Mouse (Mus musculus): ENCODE measurements at regions not wholly inside any gene's neighbourhood (a gene's known extent, or its start where the extent isn't known, plus 50 kb on each side); places are given as distances from the start of the nearest gene placed in this dataset.

DNA sequence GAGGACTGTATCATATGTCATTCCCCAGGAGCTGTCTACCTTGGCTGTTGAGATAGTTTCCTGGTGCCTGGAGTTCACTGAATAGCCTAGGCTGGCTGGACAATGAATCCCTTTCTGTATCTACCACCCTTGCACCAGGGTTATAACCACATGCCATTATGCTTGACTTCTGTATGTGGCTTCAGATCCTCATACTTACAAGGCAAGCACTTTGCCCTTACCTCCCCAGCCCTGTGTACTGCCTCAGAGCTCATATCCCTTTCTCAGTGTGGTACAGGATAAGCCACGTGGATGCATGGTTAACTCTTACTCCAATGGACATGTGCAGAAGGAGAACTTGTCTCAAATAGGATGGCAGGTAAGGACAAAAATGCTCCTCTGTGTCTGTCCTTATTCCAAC is 291.3 kb upstream of the Klf4 start:
- DNase-seq (ENCODE audit: low spot score in 2 of 2): no peak

DNA sequence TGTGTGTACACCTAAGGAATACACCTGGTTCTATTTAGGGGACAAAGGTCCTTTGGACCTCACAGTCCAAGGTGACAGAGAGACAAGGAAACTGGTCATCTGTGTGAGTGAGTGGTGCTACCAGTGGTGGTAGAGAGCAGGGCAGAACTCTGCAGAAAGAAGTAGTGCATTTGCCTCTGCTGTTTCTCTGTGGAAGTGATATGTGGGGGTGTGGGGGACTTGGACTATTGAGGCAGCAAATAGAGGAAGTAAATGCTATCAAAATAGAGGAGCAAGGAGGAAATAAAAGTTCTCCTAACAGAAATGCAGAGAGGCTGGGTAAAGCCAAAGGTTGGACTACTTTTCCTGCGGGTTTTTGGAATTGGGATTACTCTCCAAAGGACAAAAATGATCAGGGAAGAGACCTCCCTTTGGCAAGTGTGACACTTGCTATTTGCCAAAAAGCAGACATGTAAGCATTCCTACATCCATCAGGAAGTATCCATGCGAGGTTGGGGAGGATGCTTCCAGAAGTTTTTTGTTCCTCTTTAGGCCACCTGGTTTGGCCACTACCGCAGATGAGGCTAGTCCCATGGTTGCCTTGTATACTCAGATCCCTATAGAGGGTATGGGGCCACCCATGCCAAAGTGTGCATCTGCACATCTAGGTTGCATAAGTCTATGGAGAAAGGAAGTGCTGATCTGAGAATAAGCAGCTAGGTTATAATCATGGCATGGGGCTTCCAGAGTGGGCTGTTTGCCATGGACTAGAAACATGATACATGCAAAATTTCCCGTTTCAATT is 285.0 kb upstream of the Klf4 start:
- no peak for DNase-seq (ENCODE audit: low spot score in 2 of 2)

DNA sequence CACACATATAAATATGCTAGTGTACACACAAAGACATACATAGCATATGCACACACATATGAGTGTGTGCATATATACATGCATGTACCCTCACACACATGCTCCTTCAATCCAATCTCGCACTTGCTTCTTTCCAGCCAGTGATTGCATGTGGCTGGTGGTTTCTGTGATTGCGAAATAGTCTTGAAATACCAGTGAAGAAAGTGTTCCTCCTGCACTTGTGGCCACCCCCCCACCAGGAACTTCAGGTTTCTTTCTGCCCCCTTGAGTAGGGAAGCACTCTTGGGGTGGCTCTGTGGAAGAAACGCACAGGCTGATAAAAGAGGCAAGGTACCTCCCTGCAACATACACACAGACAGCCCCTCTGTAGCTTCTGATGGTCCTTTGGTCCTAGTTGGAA is 283.6 kb upstream of the Klf4 start:
- no peak for DNase-seq (ENCODE audit: low spot score in 2 of 2)

DNA sequence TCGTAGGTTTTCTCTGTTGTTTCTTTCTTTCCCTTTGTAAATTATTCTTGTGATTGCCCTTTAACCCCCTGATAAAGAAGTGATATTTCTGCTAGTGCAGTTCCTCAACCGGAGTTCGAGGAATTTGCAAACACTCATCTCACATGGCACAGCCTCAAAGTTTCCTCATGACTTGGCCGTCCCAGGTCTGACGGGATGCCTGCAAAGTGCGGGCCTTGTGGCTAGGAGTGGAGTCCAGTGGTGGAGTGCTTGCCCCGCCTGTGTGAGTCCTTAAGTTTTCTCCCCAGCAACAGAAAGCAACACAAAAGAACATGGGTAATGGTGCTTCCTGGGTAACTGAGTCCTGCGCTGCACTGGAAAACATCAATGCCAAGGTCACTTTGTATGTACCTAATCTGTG is 280.6 kb upstream of the Klf4 start:
- no peak for DNase-seq (ENCODE audit: low spot score in 2 of 2)

DNA sequence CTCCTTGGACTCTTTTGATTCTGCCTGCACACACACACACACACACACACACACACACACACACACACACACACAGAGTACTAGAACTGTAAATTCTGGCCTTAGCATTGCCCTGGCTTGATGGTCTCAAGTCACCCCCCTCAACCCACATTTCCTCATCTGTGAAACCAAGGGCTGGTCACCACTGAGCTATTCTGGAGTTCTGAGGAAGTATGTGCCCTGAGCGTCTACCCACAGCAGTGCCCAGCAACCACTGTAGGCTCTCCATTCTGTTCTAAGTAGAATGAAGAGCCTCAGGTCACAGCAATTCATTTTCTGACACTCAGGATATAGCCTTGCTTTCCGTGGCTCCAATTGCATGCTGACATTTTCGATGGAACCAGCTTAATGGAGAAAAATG is 279.4 kb upstream of the Klf4 start:
- no peak for DNase-seq (ENCODE audit: low spot score in 2 of 2)

DNA sequence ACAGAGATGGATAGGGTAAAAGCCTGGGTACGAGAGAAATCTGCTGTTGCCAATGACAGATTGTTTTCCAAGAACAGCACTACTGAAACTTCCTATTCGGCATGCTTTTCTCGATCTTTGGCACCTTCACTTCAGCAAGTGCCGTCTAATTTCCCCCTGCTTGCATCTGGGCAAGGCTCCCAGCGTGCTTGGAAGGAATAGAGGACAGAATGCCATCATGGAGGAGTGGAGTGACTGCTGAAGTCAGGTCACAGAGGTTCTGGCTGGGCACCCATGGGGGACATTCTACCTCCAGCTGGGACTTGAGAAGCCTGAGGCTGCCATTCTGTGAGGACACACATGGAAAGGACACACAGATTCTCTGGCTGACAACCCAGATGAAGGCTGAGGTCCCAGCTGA is 276.2 kb upstream of the Klf4 start:
- no peak for DNase-seq (ENCODE audit: low spot score in 2 of 2)

DNA sequence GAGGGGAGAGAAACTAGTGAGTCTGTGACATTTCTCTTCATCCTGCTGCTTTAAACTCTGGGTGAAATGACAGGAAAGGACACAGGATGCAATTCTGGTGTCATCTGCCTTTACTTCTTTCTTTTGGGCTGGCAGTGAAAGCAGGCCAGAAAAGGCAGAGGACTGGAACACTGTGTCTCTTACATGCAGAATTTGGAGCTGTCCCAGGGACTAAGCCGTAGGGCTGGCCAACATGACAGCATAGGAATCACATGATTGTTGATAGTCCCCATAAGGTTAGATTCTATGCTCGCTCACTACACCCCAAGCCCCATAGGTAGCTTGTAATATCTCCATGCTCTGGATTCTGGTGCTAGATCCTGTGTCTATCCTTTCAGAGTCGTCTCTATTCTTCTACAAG is 274.5 kb upstream of the Klf4 start:
- DNase-seq (ENCODE audit: low spot score in 2 of 2): no peak

DNA sequence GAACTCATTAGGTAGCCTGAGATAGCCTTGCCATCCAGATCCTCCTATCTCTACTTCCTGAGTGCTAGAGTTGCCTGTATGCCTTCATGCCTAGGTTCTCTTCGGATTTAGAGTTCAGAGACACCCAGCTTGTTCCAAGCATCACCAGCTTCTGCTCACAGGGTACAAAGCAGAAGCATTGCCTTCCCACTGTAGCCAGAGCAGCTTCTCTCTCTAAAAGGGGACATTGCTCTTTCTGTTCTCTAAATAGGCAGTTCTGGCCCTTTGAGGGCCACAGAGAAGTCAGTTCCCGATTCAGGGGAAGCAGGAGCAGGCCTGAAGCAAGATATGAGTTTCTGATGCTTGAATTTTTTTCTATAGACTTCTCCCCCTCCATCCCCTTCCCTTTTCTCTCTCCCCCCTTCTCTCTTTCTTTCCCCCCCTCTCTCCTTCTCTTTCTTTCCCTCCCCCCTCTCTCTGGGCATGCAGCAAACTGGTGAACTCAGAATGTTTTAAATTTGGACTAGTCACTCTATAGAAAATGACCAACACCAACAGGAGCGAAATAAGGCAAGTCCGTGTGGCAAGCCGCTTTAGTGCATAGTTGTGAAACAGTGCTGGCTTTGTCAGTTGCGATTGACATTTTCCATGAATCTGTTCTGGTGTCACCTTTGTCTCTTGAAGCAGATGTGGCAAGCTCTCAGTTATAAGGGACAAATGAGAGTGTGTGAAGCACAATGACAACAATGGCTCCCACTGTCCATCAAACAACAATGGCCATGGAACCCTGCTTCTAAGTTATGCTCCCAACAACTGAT is 273.2 kb upstream of the Klf4 start:
- no peak for DNase-seq (ENCODE audit: low spot score in 2 of 2)

DNA sequence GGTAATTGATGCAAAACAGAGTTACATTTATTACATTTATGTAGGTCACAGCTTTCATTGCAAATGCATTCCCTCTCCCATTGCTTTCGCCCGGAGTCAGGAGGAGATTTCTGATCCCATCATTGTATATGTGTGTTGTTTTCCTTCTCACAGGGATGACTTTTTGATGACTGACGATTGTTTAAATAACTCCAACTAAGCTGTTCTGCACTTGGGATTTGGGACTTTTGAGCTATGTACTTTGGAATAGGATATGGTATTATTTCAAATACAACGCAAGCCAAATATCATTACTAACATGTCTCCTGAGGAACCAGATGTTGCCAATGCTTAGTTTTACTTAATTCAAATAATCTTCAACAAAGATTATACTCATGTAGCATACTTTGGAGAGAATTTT is 269.8 kb upstream of the Klf4 start:
- no peak for DNase-seq (ENCODE audit: low spot score in 2 of 2)

DNA sequence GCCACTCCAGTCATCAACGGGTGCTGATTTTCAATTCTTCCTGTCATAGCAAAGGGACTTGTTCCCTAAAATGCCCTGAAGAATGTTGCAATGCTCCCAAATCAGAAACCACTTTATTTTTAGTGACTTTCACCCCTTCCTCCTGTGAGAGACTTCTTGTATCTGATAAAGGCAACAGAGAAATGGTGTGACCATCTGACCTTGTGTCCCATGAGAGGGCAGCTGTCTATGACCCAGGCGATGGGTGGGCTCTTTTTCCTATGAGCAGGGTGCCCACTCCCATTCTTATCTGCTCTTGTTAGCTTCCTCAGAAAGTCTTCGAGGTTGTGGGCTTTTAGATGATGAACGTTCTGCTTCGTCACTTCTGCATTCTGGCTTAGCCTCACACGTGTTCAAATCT is 265.8 kb upstream of the Klf4 start:
- no peak for DNase-seq (ENCODE audit: low spot score in 2 of 2)

DNA sequence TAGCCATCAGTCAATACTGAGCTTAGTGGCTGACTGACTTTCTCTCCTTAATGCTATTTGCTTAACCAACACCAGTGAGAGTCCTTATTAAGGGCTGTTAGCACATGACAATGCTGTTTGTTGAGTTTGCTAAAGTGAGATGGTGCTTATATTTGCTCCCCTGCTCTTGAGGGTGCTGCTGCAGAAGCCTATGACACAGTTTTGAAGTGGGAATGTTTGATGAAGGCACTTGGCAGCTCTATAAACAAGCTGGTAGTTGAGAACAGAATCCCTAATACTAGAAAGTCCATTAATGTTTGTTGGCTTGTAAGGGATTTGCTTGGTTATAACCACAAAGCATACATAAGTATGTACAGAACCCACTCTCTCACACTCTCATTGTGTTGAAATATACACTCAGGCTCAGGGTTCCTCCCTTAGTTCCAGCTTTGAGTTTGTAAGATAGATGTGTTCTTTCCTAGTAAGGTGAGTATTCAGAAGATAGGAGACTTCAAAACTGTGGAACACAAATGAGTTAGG is 249.1 kb upstream of the Klf4 start:
- DNase-seq (ENCODE audit: low spot score in 2 of 2): no peak

DNA sequence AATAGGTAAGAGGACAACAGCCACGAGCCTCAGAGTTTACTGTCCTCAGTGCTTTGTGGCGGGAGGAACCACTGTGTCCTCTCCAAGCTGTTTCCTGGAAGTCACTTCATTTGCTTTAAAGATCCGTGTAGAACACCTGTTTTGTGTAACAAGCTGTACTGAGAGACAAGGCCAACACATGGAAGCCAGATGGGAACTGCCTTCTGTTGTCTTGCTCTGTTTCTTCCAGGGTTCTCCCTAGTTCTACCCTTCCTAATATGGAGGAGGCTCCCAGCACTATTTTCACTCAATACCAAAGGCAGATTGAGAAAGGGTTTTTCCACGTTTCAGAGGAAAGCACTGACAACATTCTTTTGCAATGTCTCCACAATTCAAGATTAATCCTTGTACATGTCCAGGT is 247.3 kb upstream of the Klf4 start:
- peak in 1 of 2 experiments; percentile 3 for DNase-seq (ENCODE audit: low spot score in 2 of 2)

DNA sequence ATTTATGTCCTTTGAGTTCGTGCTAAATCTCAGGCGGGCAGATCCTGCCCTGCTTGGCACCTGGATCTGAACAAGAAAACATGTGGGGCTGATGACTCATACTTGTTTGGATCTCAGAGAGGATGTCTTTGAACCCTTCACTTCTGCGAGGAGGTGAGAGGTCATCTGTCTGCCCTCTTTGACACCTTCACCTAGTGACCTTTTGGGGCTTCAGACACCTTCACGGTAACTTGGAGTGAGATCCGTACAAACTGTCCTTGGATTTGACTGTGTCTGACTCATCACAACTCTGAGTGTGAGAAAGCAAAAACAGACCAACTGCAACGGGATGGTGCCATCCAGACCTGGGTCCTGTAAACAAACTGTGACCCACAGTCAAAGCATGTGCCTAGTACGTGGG is 243.6 kb upstream of the Klf4 start:
- DNase-seq (ENCODE audit: low spot score in 2 of 2): no peak

DNA sequence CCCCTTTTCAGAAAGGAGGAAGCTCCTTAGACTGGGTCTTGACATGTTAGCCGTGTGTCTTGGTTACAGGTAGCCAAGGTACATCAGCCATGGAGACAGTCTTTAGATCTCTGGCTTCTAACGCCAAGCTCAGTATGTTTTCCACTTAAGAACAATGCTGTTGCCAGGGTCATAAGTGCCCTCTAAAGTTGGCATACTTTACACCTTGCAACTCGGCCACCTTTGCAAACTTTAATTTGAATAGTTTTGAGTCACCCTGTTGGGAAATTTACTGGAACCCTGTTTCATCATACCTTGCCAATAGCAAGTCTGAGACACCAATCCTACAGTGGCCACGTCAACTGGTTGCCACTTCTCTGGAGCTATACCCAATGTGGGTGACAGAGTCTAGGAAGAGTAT is 242.3 kb upstream of the Klf4 start:
- no peak for DNase-seq (ENCODE audit: low spot score in 2 of 2)

DNA sequence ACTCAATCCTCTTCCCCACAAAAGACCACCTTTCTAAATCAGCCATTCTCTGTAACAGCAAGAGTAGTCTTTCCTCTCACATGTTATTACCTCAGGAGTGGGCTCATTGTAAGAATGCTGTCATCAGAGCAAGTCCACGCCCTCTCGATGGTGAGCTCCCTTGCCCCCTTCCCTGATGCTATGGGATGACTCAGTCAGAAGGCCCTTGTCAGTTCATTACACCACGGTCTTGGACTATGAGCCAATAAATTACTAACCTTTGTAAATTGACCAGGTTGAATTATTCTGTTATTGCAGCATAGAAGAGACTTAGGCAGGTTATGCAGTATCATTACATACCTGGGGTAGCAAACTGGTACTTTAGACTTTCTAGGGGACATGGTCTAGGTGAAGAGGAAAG is 237.4 kb upstream of the Klf4 start:
- DNase-seq (ENCODE audit: low spot score in 2 of 2): no peak

DNA sequence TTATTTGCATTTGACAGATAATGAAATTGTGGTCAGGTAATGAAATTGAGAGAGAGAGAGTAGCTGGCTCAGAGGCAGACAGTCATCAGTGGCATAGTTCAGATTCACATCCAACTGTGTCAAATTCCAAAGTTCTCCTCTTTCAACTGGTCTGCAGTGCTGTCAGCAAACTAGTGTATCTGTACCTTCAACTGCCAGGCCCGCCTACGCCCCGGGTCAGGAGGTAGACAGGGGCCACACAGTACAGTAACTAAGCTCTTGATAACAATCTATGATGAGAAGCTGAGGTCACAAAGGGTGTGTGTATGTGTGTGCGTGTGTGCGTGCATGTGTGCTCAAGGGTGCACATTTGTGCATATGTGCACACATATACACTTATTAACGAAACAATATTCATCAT is 236.1 kb upstream of the Klf4 start:
- DNase-seq (ENCODE audit: low spot score in 2 of 2): no peak

DNA sequence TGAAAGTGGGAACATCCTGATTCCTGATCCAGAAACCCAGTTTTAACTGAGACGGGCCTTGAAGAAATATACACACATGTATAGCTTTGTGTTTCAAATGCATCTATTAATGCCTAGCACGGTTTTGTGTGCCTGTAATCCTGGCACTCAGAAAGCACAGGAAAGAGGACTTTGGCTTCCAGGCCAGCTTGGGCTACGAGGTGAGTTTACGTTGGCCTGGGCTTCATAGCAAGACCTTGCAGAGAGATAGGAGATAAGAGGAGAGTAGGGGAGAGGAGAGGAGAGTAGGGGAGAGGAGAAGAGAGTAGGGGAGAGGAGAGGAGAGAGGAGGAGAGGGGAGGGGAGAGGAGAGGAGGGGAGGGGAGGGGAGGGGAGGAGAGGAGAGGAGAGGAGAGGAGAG is 234.9 kb upstream of the Klf4 start:
- no peak for DNase-seq (ENCODE audit: low spot score in 2 of 2)

DNA sequence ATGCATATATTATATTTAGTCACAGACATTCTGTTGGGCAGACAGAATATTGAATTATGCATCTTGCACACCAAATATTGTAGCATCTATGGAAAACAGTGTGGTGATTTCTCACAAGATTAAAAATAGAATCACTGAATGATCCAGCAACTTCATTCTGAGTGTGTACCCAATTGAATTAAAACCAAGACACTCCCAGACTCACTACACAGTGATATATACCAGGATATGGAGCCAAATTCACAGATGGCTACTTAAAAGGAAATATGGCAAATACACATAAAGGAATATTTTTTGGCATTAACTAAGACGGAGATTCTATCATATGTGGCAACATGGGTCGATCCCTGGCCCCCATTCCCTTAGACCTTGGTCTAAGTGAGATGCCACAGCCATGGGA is 233.5 kb upstream of the Klf4 start:
- no peak for DNase-seq (ENCODE audit: low spot score in 2 of 2)

DNA sequence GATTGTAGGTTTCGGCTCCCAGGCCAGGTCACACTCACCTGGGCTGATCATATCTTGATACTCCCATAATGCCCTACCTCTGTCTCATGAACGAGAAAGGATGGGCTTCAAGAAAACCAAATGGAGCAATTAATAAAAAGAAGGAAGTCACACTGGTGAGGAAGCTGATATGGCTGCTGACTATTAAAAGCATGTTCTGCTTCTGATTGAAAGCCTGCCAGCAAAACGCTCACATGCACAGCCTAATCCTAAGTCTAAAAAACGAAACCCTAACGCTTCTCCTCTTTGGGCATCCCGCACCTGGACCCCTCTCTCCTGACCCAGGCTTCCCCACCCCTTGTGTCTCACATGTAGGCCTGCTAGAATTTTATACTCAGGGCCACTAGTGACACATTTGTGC is 230.8 kb upstream of the Klf4 start:
- no peak for DNase-seq (ENCODE audit: low spot score in 2 of 2)

DNA sequence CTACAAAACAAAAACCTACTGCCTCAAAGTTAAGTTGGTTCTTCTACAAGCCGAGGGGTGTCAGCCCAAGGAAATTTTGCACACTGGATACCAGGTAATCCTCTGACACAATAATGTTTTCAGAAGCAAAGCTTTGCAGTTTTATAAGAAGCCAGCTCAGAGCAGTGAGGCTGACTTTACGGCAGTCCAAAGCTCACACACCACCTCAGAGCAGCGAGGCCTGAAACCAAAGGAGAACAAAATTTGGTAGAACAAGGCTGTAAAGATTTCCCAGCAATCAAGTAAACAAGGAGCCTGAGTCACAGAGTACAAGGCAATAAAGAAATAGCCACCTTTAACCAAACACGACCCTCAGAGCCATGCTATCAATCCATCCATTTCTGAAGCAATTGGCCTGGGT is 230.1 kb upstream of the Klf4 start:
- DNase-seq (ENCODE audit: low spot score in 2 of 2): no peak

DNA sequence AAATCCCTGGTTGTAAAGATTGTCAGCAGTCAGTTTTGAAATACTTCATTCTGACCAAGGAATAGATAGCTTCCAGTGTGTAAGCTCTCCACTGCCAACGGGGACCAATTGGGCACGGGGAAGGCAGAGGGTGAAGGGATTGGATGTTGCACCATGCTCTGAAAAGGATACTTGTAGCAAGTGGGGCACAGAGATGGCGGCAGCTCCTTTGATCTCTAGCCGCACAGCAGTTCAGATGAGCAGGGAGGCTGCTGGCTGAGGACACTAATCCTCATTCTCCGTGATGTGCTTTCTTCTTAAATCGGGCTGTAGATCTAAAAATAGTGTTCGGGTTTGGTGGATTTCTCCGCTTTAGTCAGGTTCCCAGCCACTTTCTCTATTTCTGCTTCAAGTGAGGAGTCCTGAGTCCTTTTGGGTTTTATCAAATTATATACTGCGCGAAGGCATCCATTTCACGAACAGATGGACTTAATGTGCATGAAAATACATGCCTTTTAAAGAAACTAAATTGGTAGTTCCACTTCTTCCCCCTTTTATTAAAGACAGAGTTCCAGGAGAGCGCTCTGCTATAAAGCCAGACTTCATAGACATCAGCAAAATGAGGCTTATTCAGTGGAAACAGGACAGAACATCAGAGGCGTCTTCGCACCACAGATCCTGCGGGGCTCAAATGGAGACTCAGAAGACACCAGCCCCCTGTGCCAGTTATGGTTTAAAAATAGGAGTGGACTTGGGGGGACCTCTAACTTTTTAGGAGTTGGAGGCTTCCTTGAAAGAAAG is 225.1 kb upstream of the Klf4 start:
- DNase-seq (ENCODE audit: low spot score in 2 of 2): peak; percentile 9 to 14

DNA sequence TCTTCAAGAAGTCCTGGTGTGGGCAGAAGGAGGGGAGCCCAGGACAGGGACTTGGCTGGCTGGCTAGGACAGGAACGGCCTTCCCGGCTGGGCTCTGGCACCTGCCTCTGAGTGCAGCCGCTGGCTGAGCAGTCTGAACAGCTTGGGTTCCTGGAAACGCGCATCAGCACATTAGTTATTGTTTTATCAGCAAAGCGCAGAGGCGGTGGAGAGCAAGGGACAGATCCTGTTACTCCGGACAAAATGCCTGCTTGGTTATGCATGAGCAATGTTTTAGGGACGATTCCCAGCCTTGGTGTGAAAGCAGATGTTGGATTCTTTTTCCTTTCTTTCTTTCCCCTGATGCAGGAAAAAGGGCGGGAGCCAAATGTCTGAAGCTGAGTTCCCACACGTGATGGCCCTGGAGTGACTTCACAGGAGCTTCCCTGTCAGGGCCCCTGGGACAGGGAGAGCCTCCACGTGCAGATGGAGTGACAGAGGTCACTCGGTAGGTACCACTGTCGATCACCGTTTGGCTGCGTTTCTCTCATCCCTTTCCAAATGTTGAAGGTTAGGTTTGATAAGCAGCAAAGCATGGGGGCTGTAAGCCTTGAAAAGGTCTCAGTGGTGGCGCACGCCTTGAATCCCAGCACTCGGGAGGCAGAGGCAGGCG is 217.8 kb upstream of the Klf4 start:
- no peak for DNase-seq (ENCODE audit: low spot score in 2 of 2)

Data from frontal cortex, postnatal 36 days (tissue).